Mouse (Mus musculus): ENCODE measurements around the gene Coro2b. TPM values are rescaled to one million over a fixed set of nuclear protein-coding genes. Genes with fewer than 3 reads are reported as not detected.

Gene Coro2b
- polyA plus RNA-seq (2014; fragmentation: Illumina TruSeq; extraction: RNeasy Lipid Tissue Mini Kit (QIAGEN cat#74804); ENCODE audit: low read depth, low replicate concordance): 0.77 TPM

DNA sequence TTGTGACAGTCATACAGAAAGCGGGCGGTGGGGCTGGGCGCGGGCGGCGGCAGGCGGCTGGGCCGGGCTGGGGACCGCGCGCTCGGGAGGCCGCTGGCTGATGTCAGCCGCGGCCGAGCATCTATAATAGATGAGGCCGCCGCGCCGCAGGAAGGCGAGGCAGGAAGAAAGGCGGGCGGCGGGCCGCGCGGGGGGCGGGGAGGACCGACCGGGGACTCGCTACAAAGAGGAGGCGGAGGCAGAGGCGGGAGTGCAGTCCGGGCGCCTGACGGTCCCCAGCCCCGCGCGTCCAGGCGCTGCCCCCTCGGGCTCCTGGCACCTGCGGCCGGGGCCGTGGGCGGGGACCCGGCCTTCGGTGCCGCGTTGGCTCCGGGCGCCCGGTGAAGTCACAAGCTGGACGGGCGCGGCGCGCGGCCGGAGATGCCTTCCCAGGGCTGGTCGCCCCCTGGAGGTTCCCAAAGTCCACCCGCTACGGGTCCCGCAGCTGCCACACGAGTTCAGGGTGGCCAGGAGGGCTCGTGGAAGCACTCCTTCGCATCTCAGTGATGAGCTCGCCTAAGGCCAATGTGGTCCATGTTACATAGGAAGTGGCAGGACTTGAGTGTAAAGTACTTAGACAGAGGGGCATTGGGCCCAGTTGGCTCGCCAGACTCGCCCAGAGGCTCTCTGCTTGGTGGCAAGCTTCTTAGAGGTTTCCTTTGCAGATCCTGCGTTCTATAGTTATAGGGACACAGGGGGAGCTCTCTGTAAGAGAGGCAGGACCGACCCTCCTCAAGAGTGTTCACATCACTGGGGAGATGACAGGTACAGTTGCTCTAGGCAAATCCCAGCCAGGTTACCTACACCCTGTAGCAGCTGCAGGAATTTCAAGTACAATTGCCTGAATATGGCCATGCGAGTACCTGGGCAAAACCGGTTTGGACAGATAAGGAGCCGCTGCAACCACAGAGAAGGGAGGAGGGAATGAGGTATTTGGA, at the start of gene Coro2b:
TSS of gene Coro2b (minus strand) at position 390 of the 977 bp plus-strand sequence.

Other genes starting within 250 kb of the Coro2b start
- 834 TPM for gene Anp32a, start 195.8 kb downstream of the Coro2b start, polyA plus RNA-seq (2014; fragmentation: Illumina TruSeq; extraction: RNeasy Lipid Tissue Mini Kit (QIAGEN cat#74804); ENCODE audit: low read depth, low replicate concordance)
- not detected for gene Itga11, start 140.8 kb upstream of the Coro2b start, polyA plus RNA-seq (2014; fragmentation: Illumina TruSeq; extraction: RNeasy Lipid Tissue Mini Kit (QIAGEN cat#74804); ENCODE audit: low read depth, low replicate concordance)

Data from liver, adult 10 weeks (tissue).